Mouse (Mus musculus): ENCODE results near the gene Pknox2.

Gene Pknox2

DNA sequence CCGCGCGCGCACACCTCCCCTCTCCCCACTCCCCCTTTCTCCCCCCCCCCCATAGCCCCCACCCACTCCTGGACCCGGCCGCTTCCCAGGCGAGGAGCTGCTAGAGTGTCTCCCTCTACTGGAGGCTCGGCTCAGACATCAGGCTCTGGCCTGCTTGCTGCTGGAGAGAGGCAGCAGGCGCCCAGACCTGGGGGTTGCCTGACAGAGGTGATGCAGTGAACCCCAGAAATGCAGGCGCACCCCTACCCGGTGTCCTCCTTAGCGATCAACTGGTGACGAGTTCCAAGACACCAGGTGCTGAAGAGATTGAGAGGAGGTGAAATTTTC, at the start of gene Pknox2:
Gene Pknox2, minus strand, starts transcription at position 49 of the 327 bp plus-strand sequence.
- no peak for DNase-seq (ENCODE audit: low spot score)

DNA sequence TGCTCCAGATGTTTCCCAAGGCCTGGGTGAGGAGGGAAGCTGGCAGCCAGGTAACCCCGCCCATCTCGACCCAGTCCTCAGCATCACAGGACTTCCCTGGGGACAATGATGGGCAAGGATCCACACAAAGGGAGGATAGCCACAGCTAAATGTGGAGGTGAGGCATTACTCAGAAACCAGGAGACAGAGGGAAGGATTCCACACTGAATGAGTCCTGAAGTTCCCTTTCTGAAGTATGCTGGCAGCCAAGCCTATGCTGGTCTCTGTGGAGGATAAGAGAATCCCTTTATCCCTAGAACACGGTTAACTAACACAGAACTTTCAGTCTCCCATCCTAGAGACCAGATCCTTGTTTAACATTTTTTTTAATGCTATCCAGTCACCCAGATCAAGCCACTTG, 40.8 kb upstream of the Pknox2 start:
- no peak for DNase-seq (ENCODE audit: low spot score)

DNA sequence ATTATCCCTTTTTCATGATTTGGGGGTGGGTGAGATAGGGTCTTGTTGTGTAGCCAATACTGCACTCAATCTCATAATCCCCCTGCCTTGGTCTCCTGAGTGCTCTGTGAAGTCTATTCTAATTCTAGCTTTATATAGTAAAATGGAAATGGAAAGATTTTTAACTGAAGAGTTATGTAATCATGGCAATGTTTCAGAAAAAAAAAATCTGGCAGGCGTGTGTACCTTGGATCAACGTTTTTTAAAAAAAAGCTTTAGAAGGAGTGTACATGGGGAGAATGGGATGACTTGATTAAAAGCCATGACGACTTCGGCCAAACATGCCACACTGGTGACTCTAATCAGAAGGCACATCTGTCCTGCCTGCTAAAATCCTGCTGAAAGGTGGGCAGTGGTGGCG, 40.2 kb upstream of the Pknox2 start:
- DNase-seq (ENCODE audit: low spot score) = no peak

DNA sequence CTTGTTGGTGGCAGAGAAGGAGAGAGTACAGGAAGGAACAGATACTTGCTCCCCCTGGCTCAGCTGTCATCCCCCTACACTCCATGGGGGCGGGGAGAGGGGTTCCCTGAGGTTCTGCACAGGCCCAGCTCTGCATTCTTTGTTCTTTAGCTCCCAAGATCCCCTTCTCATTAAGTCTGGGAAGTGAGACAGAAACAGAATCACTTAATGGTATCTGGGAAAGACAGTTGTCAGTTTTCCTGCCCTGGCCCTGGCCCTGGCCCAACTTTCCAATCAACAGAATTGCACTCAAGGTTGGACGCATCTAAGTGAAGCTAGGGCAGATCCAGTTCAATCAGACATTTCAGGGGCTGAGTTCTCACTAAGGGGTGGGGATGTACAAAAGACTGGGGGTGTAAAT, 36.0 kb upstream of the Pknox2 start:
- DNase-seq (ENCODE audit: low spot score) = no peak

DNA sequence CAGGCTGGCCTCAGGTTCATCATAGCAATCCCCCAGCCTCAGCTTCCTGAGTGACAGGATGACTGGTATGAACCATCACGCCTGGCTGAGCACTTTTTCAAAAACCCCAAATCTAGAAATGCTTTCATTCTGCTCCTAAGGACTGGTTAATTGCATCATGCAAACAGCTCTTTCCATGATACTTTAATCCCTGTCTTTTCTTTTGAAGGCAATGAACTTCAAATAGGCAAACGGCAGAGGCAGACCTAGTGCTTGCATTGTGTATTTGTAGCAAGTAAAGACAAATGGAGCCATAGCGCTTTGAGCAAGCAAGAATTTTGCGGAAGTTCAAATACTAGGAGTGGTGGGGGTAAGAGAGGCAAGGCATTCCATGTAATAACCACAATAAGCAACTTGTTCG, 34.4 kb upstream of the Pknox2 start:
- DNase-seq (ENCODE audit: low spot score) = no peak

DNA sequence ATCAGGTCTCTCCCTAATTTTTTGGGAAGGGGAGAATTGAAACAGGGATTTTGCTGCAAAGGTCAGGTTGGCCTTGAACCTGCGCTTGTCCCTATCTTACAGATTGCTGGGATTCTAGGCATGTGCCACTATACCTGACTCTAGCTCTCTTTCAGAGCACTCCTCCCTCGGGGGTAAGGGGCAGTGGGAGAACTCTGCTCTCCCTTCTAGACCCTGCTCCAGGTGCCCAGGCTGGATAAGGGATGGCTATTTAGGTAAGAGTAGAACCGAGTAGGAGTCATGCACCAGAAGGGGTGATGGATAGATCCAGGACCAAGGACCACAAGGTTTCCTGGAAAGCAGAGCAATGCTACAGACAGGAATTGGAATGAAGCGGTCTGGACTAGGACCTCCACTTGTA, 32.4 kb upstream of the Pknox2 start:
- DNase-seq (ENCODE audit: low spot score) = no peak

DNA sequence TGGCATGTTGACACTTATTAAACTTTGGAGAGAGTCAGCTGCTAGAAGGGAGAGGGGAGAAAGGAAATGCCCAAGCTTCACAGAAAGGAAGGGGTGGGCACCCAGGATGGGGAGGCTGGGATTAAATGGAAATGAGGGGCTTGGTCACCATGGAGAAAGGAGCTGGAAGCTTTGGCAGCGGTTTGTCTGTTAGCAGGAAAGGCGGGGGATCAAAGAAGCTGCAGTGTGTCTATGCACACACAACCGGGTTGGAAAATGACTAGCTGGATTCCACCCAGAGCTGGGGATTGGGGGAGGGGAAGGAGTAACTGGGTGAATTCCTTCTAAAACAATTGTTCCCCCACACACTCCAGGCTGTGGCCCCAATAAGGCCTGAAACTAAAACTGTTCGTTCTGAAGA, 31.7 kb upstream of the Pknox2 start:
- DNase-seq (ENCODE audit: low spot score) = no peak

DNA sequence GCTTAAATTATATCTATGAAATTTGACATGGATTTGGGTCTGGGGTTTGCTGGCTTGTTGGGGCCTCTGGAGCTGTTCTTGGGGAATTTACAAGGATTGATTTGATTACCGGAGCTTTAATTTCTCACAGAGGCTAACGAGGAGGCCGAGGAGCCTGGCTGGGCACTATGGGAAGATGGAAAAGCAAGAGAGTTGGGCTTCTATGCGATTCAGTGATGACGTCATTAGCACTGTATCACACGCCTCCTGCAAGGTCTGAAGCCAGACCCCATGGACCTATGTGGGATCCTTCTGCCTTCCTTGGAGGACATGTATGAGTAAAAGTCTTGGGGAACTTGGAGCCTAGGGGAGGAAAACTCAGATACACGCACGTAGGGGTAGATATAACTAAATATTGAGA, 30.3 kb upstream of the Pknox2 start:
- no peak for DNase-seq (ENCODE audit: low spot score)

DNA sequence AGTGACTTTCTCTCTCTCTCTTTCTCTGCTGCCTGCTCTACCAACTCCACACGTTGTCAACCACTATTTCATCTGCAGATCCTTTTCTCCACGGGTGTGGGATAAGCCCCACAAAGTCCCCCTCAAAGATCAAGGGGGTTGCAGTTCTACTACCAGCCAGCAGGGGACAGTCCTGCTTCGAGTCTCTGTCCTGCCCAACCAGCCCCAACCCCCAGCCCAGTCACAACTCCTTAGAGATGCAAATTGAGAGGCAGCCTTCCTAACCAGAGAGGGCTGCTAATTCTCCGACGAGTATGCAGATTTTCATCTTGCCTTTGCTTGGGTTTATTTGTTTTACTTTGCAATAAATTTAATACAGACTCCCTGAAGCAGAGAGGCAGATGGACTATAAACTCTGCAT, 29.9 kb upstream of the Pknox2 start:
- no peak for DNase-seq (ENCODE audit: low spot score)

DNA sequence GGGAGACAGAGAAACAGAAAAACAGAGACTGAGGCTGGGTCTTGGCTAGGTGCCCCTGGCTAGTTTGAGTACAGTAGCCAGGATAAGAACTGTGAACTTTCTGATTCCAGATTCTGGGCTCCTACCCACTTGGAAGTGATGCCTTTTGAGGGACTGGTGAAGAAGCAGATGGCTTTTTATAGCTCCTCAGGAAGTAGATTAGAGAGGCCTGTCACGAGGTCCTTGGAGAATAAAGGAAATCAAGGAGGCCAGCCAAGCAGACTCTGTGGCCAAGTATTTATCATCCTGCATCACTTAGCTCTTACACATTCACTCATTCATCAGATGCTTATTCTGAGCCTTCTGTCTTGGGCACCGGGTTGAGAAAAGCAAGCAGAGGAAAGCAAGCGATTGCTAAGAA, 28.8 kb upstream of the Pknox2 start:
- no peak for DNase-seq (ENCODE audit: low spot score)

DNA sequence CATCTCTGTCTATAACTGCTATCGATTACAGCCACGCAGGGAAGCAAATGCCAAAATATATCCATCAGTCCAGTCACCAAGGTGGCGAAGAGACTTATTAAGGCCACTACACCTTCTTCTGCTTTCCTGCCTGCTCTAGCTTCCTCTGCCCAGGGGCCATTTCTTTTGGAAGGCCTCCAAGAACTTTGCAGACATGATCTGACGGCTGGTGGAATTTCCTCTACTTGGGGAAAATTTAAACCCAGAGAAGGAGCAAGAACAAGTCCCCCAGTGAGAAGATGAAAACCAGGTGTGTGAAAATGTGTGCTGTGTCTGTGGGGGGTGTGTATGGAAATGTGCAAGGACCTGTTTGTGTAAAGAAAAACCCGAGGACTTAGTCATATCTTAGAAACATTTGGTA, 26.2 kb upstream of the Pknox2 start:
- DNase-seq (ENCODE audit: low spot score) = no peak

DNA sequence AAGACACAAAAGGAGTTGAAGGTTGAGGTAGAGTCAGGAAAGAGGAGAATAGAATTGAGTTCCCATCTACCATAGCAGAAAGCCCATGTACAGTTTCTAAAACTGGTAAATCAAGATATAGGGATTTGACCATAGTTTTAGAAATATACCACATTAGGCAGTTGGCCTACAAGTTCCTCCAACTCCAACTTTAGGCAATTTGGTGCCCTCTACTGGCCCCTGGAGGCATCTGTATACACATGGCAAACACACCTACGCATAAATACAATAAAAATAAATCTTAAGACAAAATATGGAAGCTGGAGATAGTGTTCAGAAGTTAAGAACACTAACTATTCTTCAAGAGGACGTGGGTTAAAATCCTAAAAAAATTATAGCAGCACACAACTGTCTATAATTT, 19.7 kb upstream of the Pknox2 start:
- DNase-seq (ENCODE audit: low spot score) = no peak

DNA sequence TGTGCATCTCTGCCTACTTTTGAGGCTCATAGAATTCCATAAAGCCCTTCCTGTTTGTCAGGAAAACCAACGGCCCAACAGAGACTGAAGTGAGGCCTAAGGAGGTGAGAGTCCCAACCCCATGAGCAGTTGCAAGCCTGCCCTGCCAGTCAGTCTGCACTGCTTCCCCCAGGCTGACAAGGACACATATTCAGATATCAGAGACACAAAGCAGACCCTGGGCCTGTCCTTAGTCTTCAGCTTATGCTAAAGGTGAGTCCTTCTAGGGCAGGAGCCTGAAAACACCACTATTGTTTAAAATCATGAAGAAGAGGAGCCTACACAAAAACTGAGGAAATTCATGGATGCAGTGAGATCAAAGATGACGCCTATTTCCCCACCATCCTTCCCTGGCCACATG, 13.5 kb upstream of the Pknox2 start:
- DNase-seq (ENCODE audit: low spot score) = no peak

DNA sequence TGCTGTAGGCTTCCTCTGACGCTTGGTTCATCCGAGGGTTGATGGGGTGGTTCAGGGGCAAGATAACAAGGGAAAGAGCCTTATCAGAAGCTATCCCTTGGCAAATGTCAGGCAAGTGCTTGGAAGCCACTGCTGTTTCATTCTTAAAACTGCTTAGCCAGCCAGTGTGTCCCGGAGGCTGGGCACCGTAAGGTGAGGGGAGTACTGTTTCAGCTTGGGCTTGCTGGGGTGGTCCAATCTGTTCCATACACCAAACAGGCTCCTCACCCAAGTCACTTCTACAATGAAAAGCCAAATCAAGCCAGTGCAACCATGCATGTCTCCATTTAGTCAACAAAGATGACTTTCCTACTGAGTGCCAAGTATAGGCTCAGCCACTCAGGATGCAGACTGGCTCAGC, 679 bp upstream of the Pknox2 start:
- no peak for DNase-seq (ENCODE audit: low spot score)

DNA sequence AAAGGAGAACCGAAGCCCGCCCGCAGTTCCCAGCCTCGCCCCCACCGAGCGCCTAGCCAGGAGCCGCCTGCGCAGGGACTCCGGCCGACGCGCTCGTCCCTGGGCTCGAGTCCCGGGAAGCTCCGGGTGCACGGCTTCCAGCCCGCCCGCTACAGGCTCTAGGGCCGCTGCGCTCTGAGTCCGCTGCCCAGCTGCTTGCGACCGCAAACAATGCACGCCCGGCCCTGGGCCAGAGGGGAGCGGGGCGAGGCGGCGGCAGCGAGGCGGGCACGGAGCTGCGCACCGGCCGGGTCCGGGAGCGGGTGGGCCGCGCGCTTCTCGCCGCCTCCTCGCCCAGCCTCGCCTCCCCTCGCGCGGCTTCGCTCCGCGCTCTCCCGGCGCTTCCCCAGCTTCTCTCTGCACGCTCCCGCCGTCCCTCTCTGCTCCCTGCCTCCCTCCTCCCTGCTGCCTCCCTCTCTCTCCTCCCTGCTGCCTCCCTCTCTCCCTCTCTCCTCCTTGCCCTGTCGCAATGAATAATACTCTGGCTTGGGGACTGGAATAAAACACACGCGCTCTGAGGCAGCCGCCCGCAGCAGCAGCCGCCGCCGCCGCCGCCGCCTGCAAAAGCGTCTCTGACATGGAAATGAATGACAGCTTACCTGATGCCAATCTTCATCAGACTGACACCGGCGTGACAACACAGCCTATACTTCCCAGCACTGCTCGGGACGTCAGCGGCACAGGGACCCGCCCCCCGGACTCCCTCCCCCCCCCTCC, 426 bp downstream of the Pknox2 start:
- DNase-seq (ENCODE audit: low spot score) = no peak

DNA sequence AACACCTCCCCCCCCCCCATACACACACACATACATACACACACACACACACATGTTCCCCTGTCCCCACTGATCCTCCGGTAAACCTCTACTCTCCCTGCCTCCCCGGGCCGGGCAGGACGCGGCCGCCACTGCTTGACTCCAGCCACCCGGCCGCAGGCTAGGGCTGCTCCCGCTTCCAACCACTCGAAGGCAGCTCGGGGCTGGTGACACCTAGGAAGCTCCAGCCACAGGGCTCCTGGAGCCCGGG, 929 bp downstream of the Pknox2 start:
- DNase-seq (ENCODE audit: low spot score) = no peak

DNA sequence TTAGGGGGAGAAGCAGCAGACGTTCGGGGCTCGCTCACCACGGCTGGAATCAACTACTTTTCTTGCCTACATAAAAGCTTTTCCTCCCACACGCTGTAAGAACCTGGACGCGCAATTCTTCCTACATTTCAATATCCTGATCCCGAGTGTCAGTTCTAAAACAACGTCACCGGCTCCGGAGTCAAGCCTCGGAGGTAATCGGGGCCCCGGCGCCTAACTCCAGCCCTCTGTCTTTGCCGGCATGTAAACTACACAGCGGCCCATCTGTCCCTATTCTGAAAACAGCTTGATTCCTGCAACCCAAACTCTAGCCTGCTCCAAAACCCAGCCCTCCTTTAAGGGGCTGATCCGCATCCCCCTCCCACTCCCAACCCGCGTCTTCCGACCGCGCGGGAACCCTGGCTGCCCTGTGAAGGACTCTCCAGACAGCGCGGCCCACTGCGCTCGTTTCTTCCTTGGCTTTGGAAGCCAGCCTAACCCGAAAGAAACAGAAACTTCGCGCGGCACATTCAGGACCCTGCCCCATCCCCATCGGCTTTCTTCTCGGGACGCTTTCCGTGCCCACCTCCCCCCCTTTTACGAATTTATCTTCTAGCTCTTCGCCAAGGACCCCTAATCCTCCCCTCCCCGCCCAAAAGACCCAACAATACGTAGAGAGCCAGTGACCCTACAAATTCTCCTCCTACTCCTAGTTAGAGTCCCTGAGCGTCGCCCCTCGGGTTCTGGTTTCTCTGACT, 1.4 kb downstream of the Pknox2 start:
- DNase-seq (ENCODE audit: low spot score) = no peak

DNA sequence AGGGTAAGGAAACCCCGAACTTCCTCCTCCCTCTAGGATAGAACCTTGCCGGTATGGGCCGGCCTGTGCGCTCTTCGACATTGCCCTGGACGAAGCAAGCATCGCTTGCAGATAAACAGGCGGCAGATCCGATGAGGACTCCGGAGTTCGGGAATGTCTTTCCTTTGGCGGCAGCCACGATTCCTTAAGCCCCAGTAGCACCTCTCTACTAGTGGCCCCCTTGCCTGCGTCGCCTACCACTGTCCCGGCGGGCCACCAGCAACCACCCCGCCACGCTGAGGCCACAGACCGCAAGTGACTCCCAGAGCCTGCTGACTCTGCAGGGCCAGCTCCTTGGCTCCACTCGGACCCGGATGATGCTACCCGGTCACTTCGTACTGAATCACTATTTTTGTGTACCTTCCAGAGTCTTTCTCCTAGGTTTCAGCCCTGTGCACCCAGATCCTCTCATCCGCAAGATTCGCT, 2.0 kb downstream of the Pknox2 start:
- no peak for DNase-seq (ENCODE audit: low spot score)

DNA sequence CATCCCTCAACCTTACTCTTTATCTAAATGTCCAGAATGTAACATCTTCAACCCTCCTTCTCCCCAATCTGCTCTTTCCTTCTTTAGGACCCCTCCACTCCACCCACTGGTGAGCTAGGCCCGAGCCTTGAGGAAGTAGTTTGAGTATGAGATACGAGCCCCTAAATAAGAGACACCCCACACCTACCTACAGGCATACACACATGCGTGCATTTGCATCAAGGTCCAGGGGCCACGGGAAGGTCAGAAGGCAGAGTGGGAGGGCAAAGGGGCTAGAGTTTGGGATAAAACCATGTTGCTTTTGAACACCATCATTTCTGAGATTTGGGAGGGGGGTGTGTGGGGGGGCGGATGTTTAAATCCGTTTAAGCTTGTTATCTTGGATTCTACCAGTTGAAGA, 2.5 kb downstream of the Pknox2 start:
- no peak for DNase-seq (ENCODE audit: low spot score)

DNA sequence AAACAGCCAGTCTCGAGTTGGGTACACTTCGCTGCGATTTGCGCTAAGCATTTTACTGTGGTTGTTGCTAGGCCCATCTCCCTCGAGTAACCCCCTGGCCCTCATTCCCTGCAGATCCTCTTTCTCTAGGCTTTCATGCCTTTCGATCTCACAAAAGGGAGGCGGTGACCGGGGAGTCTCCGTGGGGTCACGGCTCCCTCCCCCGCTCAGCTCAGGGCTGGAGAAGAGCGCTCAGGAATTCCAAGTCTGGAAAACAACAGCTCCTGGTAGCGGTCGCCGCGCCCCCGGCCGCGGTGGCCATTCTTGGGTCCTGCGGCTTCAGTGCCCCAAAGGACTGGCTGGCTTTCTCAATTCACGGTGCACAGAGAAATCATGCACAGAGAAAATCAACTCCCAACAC, 3.0 kb downstream of the Pknox2 start:
- no peak for DNase-seq (ENCODE audit: low spot score)

DNA sequence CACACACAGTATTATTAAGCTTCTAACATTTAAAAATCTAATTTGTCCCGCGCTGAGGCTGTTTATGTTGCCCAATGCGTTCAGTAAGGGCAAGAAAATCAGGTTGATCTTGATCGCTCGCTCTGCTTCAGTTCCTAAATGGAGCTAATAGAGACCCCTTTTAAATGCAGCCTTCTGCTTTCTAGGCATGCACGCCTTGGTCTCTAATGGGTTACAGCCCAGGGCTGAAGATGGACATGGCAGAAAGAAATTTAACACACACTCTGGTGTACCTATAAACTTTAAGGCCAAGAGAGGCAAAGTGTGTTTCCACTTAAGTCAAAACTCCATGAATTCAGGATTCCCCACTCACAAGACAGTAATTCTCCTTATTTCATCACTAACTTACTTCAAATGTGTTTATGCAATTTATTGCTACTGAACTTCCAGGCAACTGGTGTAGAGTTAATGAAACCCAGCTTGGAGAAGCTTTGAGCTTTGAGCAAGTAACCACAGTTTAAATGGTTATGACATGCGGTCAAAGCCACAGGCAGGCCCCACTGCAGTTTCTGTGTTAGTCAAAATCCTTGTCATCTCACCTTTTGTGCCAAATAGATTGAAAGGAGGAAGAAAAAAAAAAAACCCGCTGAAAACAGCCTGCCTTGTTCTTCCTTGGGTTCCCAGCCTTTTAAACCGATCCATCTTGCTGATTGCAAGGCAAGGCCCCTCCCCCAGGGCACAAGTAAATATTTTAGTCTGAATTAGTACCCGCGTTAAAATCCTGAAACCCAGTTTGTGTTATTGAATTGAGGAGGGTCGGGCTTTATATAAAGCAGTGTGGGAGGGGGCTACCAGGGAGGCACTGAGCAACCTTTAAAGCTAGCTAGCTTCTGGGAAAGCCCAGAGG, 3.9 kb downstream of the Pknox2 start:
- DNase-seq (ENCODE audit: low spot score) = no peak

DNA sequence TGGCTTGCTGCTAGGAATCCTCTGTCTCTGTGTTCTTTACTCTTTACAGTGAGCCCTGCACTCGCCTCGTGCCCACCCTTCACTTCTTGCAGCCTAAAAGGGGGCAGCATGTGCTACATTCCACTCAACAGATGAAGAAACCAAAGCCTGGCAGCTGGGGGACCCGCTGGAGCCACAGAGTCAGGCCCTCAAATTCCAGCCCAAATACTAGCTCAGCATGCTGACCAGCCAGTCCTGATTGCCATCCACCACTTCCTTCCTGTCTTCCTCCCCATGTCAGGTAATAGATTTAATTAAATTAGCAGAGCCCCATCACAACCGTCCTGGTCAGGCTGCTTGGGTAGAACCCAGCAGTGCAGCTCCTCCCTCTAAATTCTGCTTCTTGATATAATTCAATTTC, 5.1 kb downstream of the Pknox2 start:
- no peak for DNase-seq (ENCODE audit: low spot score)

DNA sequence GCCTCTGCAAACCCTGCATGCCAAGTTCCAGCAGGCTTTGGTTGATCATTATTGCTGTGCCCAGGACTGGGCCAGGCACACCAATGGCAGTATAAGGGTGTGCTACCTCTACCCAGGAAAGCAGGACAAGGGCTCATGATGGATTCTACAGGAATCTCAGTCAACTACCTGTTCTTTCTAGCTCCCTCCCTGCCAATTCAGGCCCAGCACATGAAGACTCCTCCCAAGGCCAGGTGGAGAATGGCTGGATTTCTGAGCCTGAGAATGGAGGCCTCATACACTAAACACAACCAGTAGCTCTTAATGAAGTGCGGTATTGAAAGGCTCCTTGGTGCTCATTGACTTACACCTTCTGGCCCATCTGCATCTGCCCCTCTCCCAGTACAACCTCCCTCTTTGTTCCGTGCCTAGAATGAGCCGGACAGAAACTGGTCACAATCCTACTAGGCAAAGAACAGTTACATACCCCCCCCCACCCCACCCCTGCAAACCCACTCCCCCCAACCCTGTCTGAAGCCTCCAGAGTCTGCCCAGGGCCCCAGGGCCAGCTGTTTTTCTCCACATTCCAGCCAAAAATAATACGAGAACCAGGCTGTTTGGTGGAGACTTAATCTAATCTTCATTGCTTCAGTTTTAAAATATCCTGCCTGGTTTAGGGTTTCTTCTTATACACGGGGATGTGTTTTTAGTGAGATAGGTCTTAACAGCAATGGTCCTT, 6.6 kb downstream of the Pknox2 start:
- no peak for DNase-seq (ENCODE audit: low spot score)
